Mouse (Mus musculus): ENCODE measurements at regions not wholly inside any gene's neighbourhood (a gene's known extent, or its start where the extent isn't known, plus 50 kb on each side); places are given as distances from the start of the nearest gene placed in this dataset.

- Histone ChIP-seq H3K9me3 (ENCODE audit: control insufficient read depth, low read length) (no peaks in the 10 kb centered on the region), H3K9ac (ENCODE audit: low read depth, low read length) (no peak overlapping the region), H3K4me1 (replicated peaks; ENCODE audit: control insufficient read depth, insufficient read depth, low read length) (no peaks in the 10 kb centered on the region), H3K4me2 (replicated peaks; ENCODE audit: low read depth, low read length) (no peak overlapping the region), H3K36me3 (ENCODE audit: control insufficient read depth, insufficient read depth, low read length) (no peaks in the 10 kb centered on the region), H3K27me3 (ENCODE audit: control insufficient read depth, insufficient read depth, low read length) (no peaks in the 10 kb centered on the region), H3K27ac (ENCODE audit: low read depth, low read length) (no peak overlapping the region), H3K4me3 (ENCODE audit: low read depth, low read length) (no peak overlapping the region)
- WGBS, result 75% methylated on average over 8 of the region's 8 CpGs
- ATAC-seq (ENCODE audit: low FRiP score) (no peak), DNase-seq (ENCODE audit: low spot score) (peak; percentile 22)
Measured at GRCm38 (mm10) chr8:79562669-79563068, 76.7 kb upstream of the Otud4 start.

DNA sequence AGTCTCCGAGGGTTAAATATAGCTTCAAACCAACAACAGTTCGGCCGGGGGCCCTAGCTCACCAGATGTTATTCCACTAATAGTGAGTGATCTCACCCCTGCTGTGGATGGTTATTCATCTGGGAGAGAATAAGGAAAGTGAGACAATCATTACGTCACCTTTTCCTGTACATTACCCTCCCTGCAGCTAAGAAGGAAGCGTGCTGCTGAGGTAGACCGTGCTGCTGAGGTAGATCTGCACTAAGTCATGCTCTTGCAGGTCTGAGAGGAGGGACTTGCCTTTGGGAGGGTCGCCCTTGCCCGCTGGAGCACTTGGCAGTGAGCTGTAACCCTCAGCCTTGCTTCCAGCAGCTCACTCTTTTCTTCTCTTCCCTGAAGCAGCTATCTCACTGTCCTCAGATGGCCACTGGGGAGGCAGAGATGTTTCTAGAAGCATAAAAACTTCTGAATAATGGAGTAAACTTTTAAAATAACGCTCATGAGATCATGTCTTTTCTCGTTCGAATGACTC lies 77.3 kb upstream of the Otud4 start:
- Histone ChIP-seq H3K4me2 (replicated peaks; ENCODE audit: low read depth, low read length) (no peak overlapping the region), H3K4me3 (ENCODE audit: low read depth, low read length) (no peak overlapping the region), H3K27ac (ENCODE audit: low read depth, low read length) (no peak overlapping the region), H3K9ac (ENCODE audit: low read depth, low read length) (no peak overlapping the region), H3K9me3 (ENCODE audit: control insufficient read depth, low read length) (no peaks in the 10 kb centered on the region), H3K27me3 (ENCODE audit: control insufficient read depth, insufficient read depth, low read length) (no peaks in the 10 kb centered on the region), H3K4me1 (replicated peaks; ENCODE audit: control insufficient read depth, insufficient read depth, low read length) (no peaks in the 10 kb centered on the region), H3K36me3 (ENCODE audit: control insufficient read depth, insufficient read depth, low read length) (no peaks in the 10 kb centered on the region)
- DNase-seq (ENCODE audit: low spot score) (peak; percentile 4), ATAC-seq (ENCODE audit: low FRiP score) (no peak)
- WGBS, result 76% methylated on average over 11 of the region's 11 CpGs

GRCm38 (mm10) chr8:79561269-79562063 lies 78.0 kb upstream of the Otud4 start:
- Histone ChIP-seq H3K9ac (ENCODE audit: low read depth, low read length) (no peak overlapping the region), H3K27ac (ENCODE audit: low read depth, low read length) (no peak overlapping the region), H3K4me1 (replicated peaks; ENCODE audit: control insufficient read depth, insufficient read depth, low read length) (no peaks in the 10 kb centered on the region)

GRCm38 (mm10) chr8:79559516-79559915 lies 79.9 kb upstream of the Otud4 start:
- Histone ChIP-seq H3K27ac (ENCODE audit: low read depth, low read length) (no peak overlapping the region), H3K4me2 (replicated peaks; ENCODE audit: low read depth, low read length) (no peak overlapping the region), H3K36me3 (ENCODE audit: control insufficient read depth, insufficient read depth, low read length) (no peaks in the 10 kb centered on the region), H3K9me3 (ENCODE audit: control insufficient read depth, low read length) (no peaks in the 10 kb centered on the region), H3K9ac (ENCODE audit: low read depth, low read length) (no peak overlapping the region), H3K27me3 (ENCODE audit: control insufficient read depth, insufficient read depth, low read length) (no peaks in the 10 kb centered on the region), H3K4me1 (replicated peaks; ENCODE audit: control insufficient read depth, insufficient read depth, low read length) (no peaks in the 10 kb centered on the region), H3K4me3 (ENCODE audit: low read depth, low read length) (no peak overlapping the region)
- ATAC-seq (ENCODE audit: low FRiP score) (no peak), DNase-seq (ENCODE audit: low spot score) (no peak)
- WGBS, result 92% methylated on average over 6 of the region's 6 CpGs

More at GRCm38 (mm10) chr8:79561269-79562063, 78.0 kb upstream of the Otud4 start:
- no peaks in the 10 kb centered on the region for H3K36me3 ChIP-seq (ENCODE audit: control insufficient read depth, insufficient read depth, low read length)
- no peaks in the 10 kb centered on the region for H3K9me3 ChIP-seq (ENCODE audit: control insufficient read depth, low read length)
- ATAC-seq (ENCODE audit: low FRiP score), result no peak
- no peak overlapping the region for H3K4me3 ChIP-seq (ENCODE audit: low read depth, low read length)
- H3K4me2 ChIP-seq (replicated peaks; ENCODE audit: low read depth, low read length), result no peak overlapping the region
- WGBS, result 78% methylated on average over 9 of the region's 9 CpGs
- DNase-seq (ENCODE audit: low spot score), result no peak
- H3K27me3 ChIP-seq (ENCODE audit: control insufficient read depth, insufficient read depth, low read length), result no peaks in the 10 kb centered on the region

DNA sequence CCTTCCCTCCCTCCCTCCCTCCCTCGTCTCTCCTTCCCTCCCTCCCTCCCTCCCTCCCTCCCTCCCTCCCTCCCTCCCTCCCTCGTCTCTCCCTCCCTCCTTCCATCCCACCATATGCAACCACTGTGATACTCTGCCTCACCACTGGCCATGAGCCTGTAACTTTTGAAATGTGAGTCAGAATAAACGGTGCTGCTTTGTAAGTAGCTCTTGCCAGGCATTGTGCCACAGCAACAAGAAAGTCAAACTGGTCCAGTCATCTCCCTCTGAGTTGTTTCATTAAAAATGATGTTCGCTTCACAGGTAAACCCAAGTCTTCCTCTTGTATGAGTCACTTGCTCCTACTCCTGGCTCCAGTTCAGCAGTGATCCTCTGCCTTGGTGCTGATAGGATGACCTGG lies 85.1 kb upstream of the Otud4 start:
- no peak for ATAC-seq (ENCODE audit: low FRiP score)
- Histone ChIP-seq H3K4me2 (replicated peaks; ENCODE audit: low read depth, low read length) (no peak overlapping the region), H3K4me1 (replicated peaks; ENCODE audit: control insufficient read depth, insufficient read depth, low read length) (no peaks in the 10 kb centered on the region), H3K36me3 (ENCODE audit: control insufficient read depth, insufficient read depth, low read length) (no peaks in the 10 kb centered on the region), H3K27me3 (ENCODE audit: control insufficient read depth, insufficient read depth, low read length) (no peaks in the 10 kb centered on the region), H3K9me3 (ENCODE audit: control insufficient read depth, low read length) (no peaks in the 10 kb centered on the region), H3K27ac (ENCODE audit: low read depth, low read length) (no peak overlapping the region), H3K4me3 (ENCODE audit: low read depth, low read length) (no peak overlapping the region), H3K9ac (ENCODE audit: low read depth, low read length) (no peak overlapping the region)
- WGBS, result 89% methylated on average over 2 of the region's 4 CpGs
- no peak for DNase-seq (ENCODE audit: low spot score)

DNA sequence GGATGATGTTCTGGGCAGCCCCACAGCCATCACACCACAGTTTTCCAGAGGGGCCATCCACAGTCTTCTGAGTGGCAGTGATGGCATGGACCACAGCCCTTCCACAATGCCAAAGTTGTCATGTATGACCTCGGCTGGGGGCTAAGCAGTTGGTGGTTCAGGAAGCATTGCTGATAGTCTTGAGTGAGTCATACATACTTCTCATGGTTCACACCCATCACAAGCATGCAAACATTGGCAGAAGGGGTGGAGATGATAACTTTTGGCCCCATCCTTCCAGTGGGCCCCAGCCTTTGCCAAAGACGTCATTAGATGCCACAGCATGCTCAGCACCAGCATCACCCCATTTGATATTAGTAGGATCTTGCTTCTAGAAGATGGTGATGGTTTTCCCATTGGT lies 89.3 kb upstream of the Otud4 start:
- Histone ChIP-seq H3K4me1 (replicated peaks; ENCODE audit: control insufficient read depth, insufficient read depth, low read length) (no peaks in the 10 kb centered on the region), H3K4me2 (replicated peaks; ENCODE audit: low read depth, low read length) (no peak overlapping the region), H3K27ac (ENCODE audit: low read depth, low read length) (no peak overlapping the region), H3K36me3 (ENCODE audit: control insufficient read depth, insufficient read depth, low read length) (no peaks in the 10 kb centered on the region), H3K27me3 (ENCODE audit: control insufficient read depth, insufficient read depth, low read length) (no peaks in the 10 kb centered on the region), H3K9ac (ENCODE audit: low read depth, low read length) (no peak overlapping the region), H3K9me3 (ENCODE audit: control insufficient read depth, low read length) (no peaks in the 10 kb centered on the region), H3K4me3 (ENCODE audit: low read depth, low read length) (no peak overlapping the region)
- DNase-seq (ENCODE audit: low spot score) (no peak), ATAC-seq (ENCODE audit: low FRiP score) (no peak)
- 78% methylated on average over 2 of the region's 2 CpGs for WGBS

DNA sequence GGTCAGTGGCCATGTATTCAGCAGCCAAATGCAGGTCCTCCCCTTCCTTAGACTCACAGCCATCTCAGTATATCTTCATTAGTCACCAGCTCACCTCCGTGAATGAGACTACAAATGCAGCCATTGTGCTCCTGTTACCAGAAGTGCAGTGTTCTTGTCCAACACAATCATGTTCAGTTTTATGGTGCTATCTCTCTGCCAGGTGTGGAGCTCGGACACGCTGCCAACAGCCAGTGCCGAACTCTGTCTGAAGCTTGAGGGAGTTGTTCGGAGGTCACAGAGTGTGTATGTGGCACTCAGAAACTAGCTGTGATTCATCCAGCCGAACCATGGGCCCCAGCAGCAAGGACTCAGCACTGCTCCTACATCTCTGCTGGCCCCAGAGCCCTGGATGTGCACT lies 91.3 kb upstream of the Otud4 start:
- no peaks in the 10 kb centered on the region for H3K9me3 ChIP-seq (ENCODE audit: control insufficient read depth, low read length)
- H3K27ac ChIP-seq (ENCODE audit: low read depth, low read length), result no peak overlapping the region
- no peak overlapping the region for H3K4me3 ChIP-seq (ENCODE audit: low read depth, low read length)
- WGBS, result 90% methylated on average over 6 of the region's 6 CpGs
- no peaks in the 10 kb centered on the region for H3K27me3 ChIP-seq (ENCODE audit: control insufficient read depth, insufficient read depth, low read length)
- no peaks in the 10 kb centered on the region for H3K36me3 ChIP-seq (ENCODE audit: control insufficient read depth, insufficient read depth, low read length)
- H3K4me1 ChIP-seq (replicated peaks; ENCODE audit: control insufficient read depth, insufficient read depth, low read length), result no peaks in the 10 kb centered on the region
- no peak overlapping the region for H3K4me2 ChIP-seq (replicated peaks; ENCODE audit: low read depth, low read length)
- no peak overlapping the region for H3K9ac ChIP-seq (ENCODE audit: low read depth, low read length)
- DNase-seq (ENCODE audit: low spot score), result no peak
- no peak for ATAC-seq (ENCODE audit: low FRiP score)

- no peak overlapping the region for H3K4me2 ChIP-seq (replicated peaks; ENCODE audit: low read depth, low read length)
- no peak overlapping the region for H3K4me3 ChIP-seq (ENCODE audit: low read depth, low read length)
- H3K9ac ChIP-seq (ENCODE audit: low read depth, low read length), result no peak overlapping the region
- ATAC-seq (ENCODE audit: low FRiP score) (no peak), DNase-seq (ENCODE audit: low spot score) (no peak)
- H3K27ac ChIP-seq (ENCODE audit: low read depth, low read length), result no peak overlapping the region
- H3K9me3 ChIP-seq (ENCODE audit: control insufficient read depth, low read length), result no peaks in the 10 kb centered on the region
- no peaks in the 10 kb centered on the region for H3K27me3 ChIP-seq (ENCODE audit: control insufficient read depth, insufficient read depth, low read length)
- 80% methylated on average over 5 of the region's 5 CpGs for WGBS
- no peaks in the 10 kb centered on the region for H3K36me3 ChIP-seq (ENCODE audit: control insufficient read depth, insufficient read depth, low read length)
- no peaks in the 10 kb centered on the region for H3K4me1 ChIP-seq (replicated peaks; ENCODE audit: control insufficient read depth, insufficient read depth, low read length)
Measured at GRCm38 (mm10) chr8:79545866-79546373, 93.5 kb upstream of the Otud4 start.

DNA sequence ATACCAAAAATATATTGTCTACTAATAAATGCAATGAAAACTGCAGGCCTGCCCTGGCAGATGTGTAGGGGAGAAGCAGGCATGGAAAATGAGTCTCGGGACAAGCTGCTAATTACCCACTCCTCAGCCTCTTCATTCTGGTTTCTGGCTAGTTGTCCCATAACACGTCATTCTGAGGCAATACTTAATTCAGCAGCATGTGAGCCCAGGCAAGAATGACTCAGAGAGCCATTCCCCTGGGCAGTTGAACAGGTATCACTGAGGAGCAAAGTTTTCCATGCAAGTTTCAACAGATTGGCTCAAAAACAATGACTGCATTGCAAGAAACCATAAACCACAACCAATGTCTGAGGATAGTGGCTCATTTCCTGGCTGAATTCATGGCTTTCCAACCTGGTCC lies 97.0 kb upstream of the Otud4 start:
- Histone ChIP-seq H3K27me3 (ENCODE audit: control insufficient read depth, insufficient read depth, low read length) (no peaks in the 10 kb centered on the region), H3K36me3 (ENCODE audit: control insufficient read depth, insufficient read depth, low read length) (no peaks in the 10 kb centered on the region), H3K27ac (ENCODE audit: low read depth, low read length) (no peak overlapping the region), H3K9ac (ENCODE audit: low read depth, low read length) (no peak overlapping the region), H3K4me3 (ENCODE audit: low read depth, low read length) (no peak overlapping the region), H3K4me2 (replicated peaks; ENCODE audit: low read depth, low read length) (no peak overlapping the region), H3K4me1 (replicated peaks; ENCODE audit: control insufficient read depth, insufficient read depth, low read length) (no peaks in the 10 kb centered on the region), H3K9me3 (ENCODE audit: control insufficient read depth, low read length) (no peaks in the 10 kb centered on the region)
- no peak for ATAC-seq (ENCODE audit: low FRiP score)
- DNase-seq (ENCODE audit: low spot score), result no peak
- 84% methylated on average over 2 of the region's 2 CpGs for WGBS
